Mouse (Mus musculus): ENCODE results near the gene Ugt2b36. TPM values are rescaled to one million over a fixed set of nuclear protein-coding genes. Genes with fewer than 3 reads are reported as not detected.
"Not testable (repeated sequence)": the region's sequence is repeated elsewhere in the genome, so short reads cannot be mapped to it uniquely, and the experiment has no call there.

Ugt2b36 gene
- polyA plus RNA-seq (2015; fragmentation: Nextera tagmentation; extraction: Ambion mirVana), result 0.07 TPM in 1 of 2 replicates, not detected in the other

- no peaks in the 10 kb centered on the region for H3K9me3 ChIP-seq (ENCODE audit: low read length)
- H3K4me2 ChIP-seq (replicated peaks; ENCODE audit: low read depth, low read length), result no peak within 1 kb of the TSS
- H3K36me3 ChIP-seq (ENCODE audit: insufficient read depth, low read length), result no peaks in the 10 kb centered on the region
- no peak for ATAC-seq (ENCODE audit: low FRiP score, low TSS enrichment)
- no peak within 1 kb of the TSS for H3K27ac ChIP-seq (ENCODE audit: low read length)
- no peaks in the 10 kb centered on the region for H3K27me3 ChIP-seq (ENCODE audit: insufficient read depth, low read length)
- no peak within 1 kb of the TSS for H3K9ac ChIP-seq (replicated peaks; ENCODE audit: low read length)
- 82% methylated on average over 1 of the region's 1 CpGs for WGBS
- H3K4me1 ChIP-seq (ENCODE audit: insufficient read depth, low read length), result no peaks in the 10 kb centered on the region
- no peak within 1 kb of the TSS for H3K4me3 ChIP-seq (ENCODE audit: low read length)
Measured at GRCm38 (mm10) chr5:87092346-87093027, at the start of gene Ugt2b36. TSS of gene Ugt2b36 (minus strand) at chr5:87092555.

GRCm38 (mm10) chr5:87140196-87140595 lies 47.8 kb upstream of the Ugt2b36 start, which contains the start of gene Ugt2b5:
TSS of gene Ugt2b5 (minus strand) at chr5:87140318.
- not testable (repeated sequence) for H3K27me3 ChIP-seq (ENCODE audit: insufficient read depth, low read length); H3K4me3 ChIP-seq (ENCODE audit: low read length); ATAC-seq (ENCODE audit: low FRiP score, low TSS enrichment); H3K9me3 ChIP-seq (ENCODE audit: low read length); H3K36me3 ChIP-seq (ENCODE audit: insufficient read depth, low read length); H3K4me1 ChIP-seq (ENCODE audit: insufficient read depth, low read length); H3K4me2 ChIP-seq (replicated peaks; ENCODE audit: low read depth, low read length); H3K27ac ChIP-seq (ENCODE audit: low read length); H3K9ac ChIP-seq (replicated peaks; ENCODE audit: low read length)
- 89% methylated on average over 1 of the region's 2 CpGs for WGBS

- not testable (repeated sequence) for H3K4me2 ChIP-seq (replicated peaks; ENCODE audit: low read depth, low read length); H3K27ac ChIP-seq (ENCODE audit: low read length); ATAC-seq (ENCODE audit: low FRiP score, low TSS enrichment); H3K36me3 ChIP-seq (ENCODE audit: insufficient read depth, low read length); H3K4me3 ChIP-seq (ENCODE audit: low read length); H3K9me3 ChIP-seq (ENCODE audit: low read length); H3K9ac ChIP-seq (replicated peaks; ENCODE audit: low read length); H3K27me3 ChIP-seq (ENCODE audit: insufficient read depth, low read length); H3K4me1 ChIP-seq (ENCODE audit: insufficient read depth, low read length)
- 81% methylated on average over 1 of the region's 1 CpGs for WGBS
Measured at GRCm38 (mm10) chr5:87103697-87104096, 11.3 kb upstream of the Ugt2b36 start.

GRCm38 (mm10) chr5:87091111-87091510 lies 1.2 kb downstream of the Ugt2b36 start:
- Histone ChIP-seq H3K27me3 (ENCODE audit: insufficient read depth, low read length) (no peaks in the 10 kb centered on the region), H3K4me1 (ENCODE audit: insufficient read depth, low read length) (no peaks in the 10 kb centered on the region), H3K9me3 (ENCODE audit: low read length) (no peaks in the 10 kb centered on the region), H3K4me3 (ENCODE audit: low read length) (no peak overlapping the region), H3K9ac (replicated peaks; ENCODE audit: low read length) (no peak overlapping the region), H3K36me3 (ENCODE audit: insufficient read depth, low read length) (no peaks in the 10 kb centered on the region), H3K27ac (ENCODE audit: low read length) (no peak overlapping the region), H3K4me2 (replicated peaks; ENCODE audit: low read depth, low read length) (no peak overlapping the region)
- no peak for ATAC-seq (ENCODE audit: low FRiP score, low TSS enrichment)

- no peak overlapping the region for H3K4me3 ChIP-seq (ENCODE audit: low read length)
- ATAC-seq (ENCODE audit: low FRiP score, low TSS enrichment), result no peak
Measured at GRCm38 (mm10) chr5:87089264-87089663, 3.1 kb downstream of the Ugt2b36 start.

GRCm38 (mm10) chr5:87086269-87086668 lies 6.1 kb downstream of the Ugt2b36 start:
- 71% methylated on average over 3 of the region's 3 CpGs for whole genome bisulfite sequencing
- Histone ChIP-seq H3K4me3 (ENCODE audit: low read length) (no peak overlapping the region), H3K4me2 (replicated peaks; ENCODE audit: low read depth, low read length) (no peak overlapping the region), H3K9ac (replicated peaks; ENCODE audit: low read length) (no peak overlapping the region), H3K9me3 (ENCODE audit: low read length) (no peaks in the 10 kb centered on the region), H3K27me3 (ENCODE audit: insufficient read depth, low read length) (no peaks in the 10 kb centered on the region), H3K27ac (ENCODE audit: low read length) (no peak overlapping the region), H3K4me1 (ENCODE audit: insufficient read depth, low read length) (no peaks in the 10 kb centered on the region), H3K36me3 (ENCODE audit: insufficient read depth, low read length) (no peaks in the 10 kb centered on the region)
- no peak for ATAC-seq (ENCODE audit: low FRiP score, low TSS enrichment)

More at GRCm38 (mm10) chr5:87089264-87089663, 3.1 kb downstream of the Ugt2b36 start:
- Histone ChIP-seq H3K9ac (replicated peaks; ENCODE audit: low read length) (no peak overlapping the region), H3K27ac (ENCODE audit: low read length) (no peak overlapping the region), H3K27me3 (ENCODE audit: insufficient read depth, low read length) (no peaks in the 10 kb centered on the region), H3K4me1 (ENCODE audit: insufficient read depth, low read length) (no peaks in the 10 kb centered on the region), H3K4me2 (replicated peaks; ENCODE audit: low read depth, low read length) (no peak overlapping the region), H3K36me3 (ENCODE audit: insufficient read depth, low read length) (no peaks in the 10 kb centered on the region), H3K9me3 (ENCODE audit: low read length) (no peaks in the 10 kb centered on the region)

GRCm38 (mm10) chr5:87030624-87031023 lies 61.7 kb downstream of the Ugt2b36 start:
- Histone ChIP-seq H3K9ac (replicated peaks; ENCODE audit: low read length) (no peak overlapping the region), H3K9me3 (ENCODE audit: low read length) (no peaks in the 10 kb centered on the region), H3K4me2 (replicated peaks; ENCODE audit: low read depth, low read length) (no peak overlapping the region), H3K36me3 (ENCODE audit: insufficient read depth, low read length) (no peaks in the 10 kb centered on the region), H3K4me1 (ENCODE audit: insufficient read depth, low read length) (no peaks in the 10 kb centered on the region), H3K27me3 (ENCODE audit: insufficient read depth, low read length) (no peaks in the 10 kb centered on the region), H3K27ac (ENCODE audit: low read length) (no peak overlapping the region), H3K4me3 (ENCODE audit: low read length) (no peak overlapping the region)
- ATAC-seq (ENCODE audit: low FRiP score, low TSS enrichment), result no peak
- WGBS, result 82% methylated on average over 1 of the region's 1 CpGs

- Histone ChIP-seq H3K4me3 (ENCODE audit: low read length) (no peak overlapping the region), H3K9me3 (ENCODE audit: low read length) (no peaks in the 10 kb centered on the region), H3K9ac (replicated peaks; ENCODE audit: low read length) (no peak overlapping the region), H3K4me2 (replicated peaks; ENCODE audit: low read depth, low read length) (no peak overlapping the region), H3K27ac (ENCODE audit: low read length) (no peak overlapping the region), H3K36me3 (ENCODE audit: insufficient read depth, low read length) (no peaks in the 10 kb centered on the region), H3K4me1 (ENCODE audit: insufficient read depth, low read length) (no peaks in the 10 kb centered on the region), H3K27me3 (ENCODE audit: insufficient read depth, low read length) (no peaks in the 10 kb centered on the region)
- ATAC-seq (ENCODE audit: low FRiP score, low TSS enrichment), result no peak
- 75% methylated on average over 3 of the region's 3 CpGs for WGBS
Measured at GRCm38 (mm10) chr5:87027359-87027758, 65.0 kb downstream of the Ugt2b36 start.

Other genes with a start within 250 kb of the Ugt2b36 start
- 12.9 and 16.7 TPM in 2 replicates for gene Ugt2b34, start 185.6 kb downstream of the Ugt2b36 start, polyA plus RNA-seq (2015; fragmentation: Nextera tagmentation; extraction: Ambion mirVana)
- gene Ugt2b1, start 166.0 kb downstream of the Ugt2b36 start, polyA plus RNA-seq (2015; fragmentation: Nextera tagmentation; extraction: Ambion mirVana), result not detected in 2 replicates
- not detected in 2 replicates for gene Ugt2b35, start 91.7 kb downstream of the Ugt2b36 start, polyA plus RNA-seq (2015; fragmentation: Nextera tagmentation; extraction: Ambion mirVana)
- gene Ugt2b5, start 47.8 kb upstream of the Ugt2b36 start, polyA plus RNA-seq (2015; fragmentation: Nextera tagmentation; extraction: Ambion mirVana), result 22.0 and 25.3 TPM in 2 replicates
- gene Ugt2b37, start 162.2 kb upstream of the Ugt2b36 start, polyA plus RNA-seq (2015; fragmentation: Nextera tagmentation; extraction: Ambion mirVana), result 41.5 and 44.2 TPM in 2 replicates
- gene Ugt2a3, start 244.6 kb upstream of the Ugt2b36 start, polyA plus RNA-seq (2015; fragmentation: Nextera tagmentation; extraction: Ambion mirVana), result 0.12 and 0.15 TPM in 2 replicates

Measured in kidney, embryonic 16.5 days (tissue).